Mouse (Mus musculus) heart, embryonic 15.5 days (tissue): ENCODE data around the gene Smox. TPM values are rescaled to one million over a fixed set of nuclear protein-coding genes. Genes with fewer than 3 reads are reported as not detected.

Experiments
- ATAC-seq: fragments of 200-750 bp; cut with Nextera tagmentation; replicated peaks from 2 replicates; pipeline ENCODE4 v1.8.0; 2017; ENCODE audit warnings: low read depth, moderate TSS enrichment; ENCODE audit not compliant: insufficient number of reproducible peaks, insufficient read depth, low FRiP score
- H3K27ac ChIP-seq: fragments of 300-500 bp; sonication (generic); 2 replicates; pipeline ENCODE4 v1.5.1; 2015; ENCODE audit warnings: mild to moderate bottlenecking, inconsistent platforms
- H3K27me3 ChIP-seq: fragments of 300-500 bp; sonication (generic); 2 replicates; pipeline ENCODE4 v1.6.1; 2015; ENCODE audit warnings: inconsistent platforms
- H3K36me3 ChIP-seq: fragments of 300-500 bp; sonication (generic); 2 replicates; pipeline ENCODE4 v1.6.1; 2015; ENCODE audit warnings: mild to moderate bottlenecking, inconsistent platforms
- H3K4me1 ChIP-seq: fragments of 300-500 bp; sonication (generic); replicated peaks from 2 replicates; pipeline ENCODE4 v1.6.1; 2015; ENCODE audit warnings: inconsistent platforms
- H3K4me2 ChIP-seq: fragments of 300-500 bp; sonication (generic); 2 replicates; pipeline ENCODE4 v1.6.1; 2015; ENCODE audit warnings: inconsistent platforms, mild to moderate bottlenecking, moderate library complexity
- H3K4me3 ChIP-seq: fragments of 300-500 bp; sonication (generic); 2 replicates; pipeline ENCODE4 v1.5.1; 2015; ENCODE audit warnings: mild to moderate bottlenecking, inconsistent platforms
- H3K9ac ChIP-seq: fragments of 300-500 bp; sonication (generic); 2 replicates; pipeline ENCODE4 v1.6.1; 2015; ENCODE audit warnings: mild to moderate bottlenecking, inconsistent platforms
- H3K9me3 ChIP-seq: fragments of 300-500 bp; sonication (generic); replicated peaks from 2 replicates; pipeline ENCODE4 v1.6.1; 2016; ENCODE audit warnings: inconsistent platforms
- WGBS: fragments of 180-500 bp; shearing (Covaris S2); methylation state at CpG from one replicate; pipeline ENCODE4 v1.1.7; 2015; ENCODE audit warnings: mixed read lengths; 5-methylcytosine and 5-hydroxymethylcytosine counted together
- polyA plus RNA-seq: library from polyadenylated mRNA; unstranded; fragments of >200 nt; fragmentation: Nextera tagmentation; extraction: Ambion mirVana; gene quantifications from 2 replicates; pipeline ENCODE4 v1.2.1, GENCODE M21; 2015

The Smox gene
- polyA plus RNA-seq, 1 experiment from 2014 or later, result 28.4 TPM

- no peak overlapping the region for H3K9ac ChIP-seq
- H3K27me3 ChIP-seq, result peaks cover 13% of the 10 kb centered on the region
- no peaks in the 10 kb centered on the region for H3K9me3 ChIP-seq
- no peak overlapping the region for H3K4me3 ChIP-seq
- peaks cover 30% of the 10 kb centered on the region for H3K4me1 ChIP-seq
- ATAC-seq, result no peak
- H3K27ac ChIP-seq, result no peak overlapping the region
- H3K36me3 ChIP-seq, result no peaks in the 10 kb centered on the region
- H3K4me2 ChIP-seq, result no peak overlapping the region
- WGBS, result 76% methylated on average over 4 of the region's 4 CpGs
Observed at GRCm38 (mm10) chr2:131541686-131542085, 50.4 kb downstream of the Smox start.

- Histone ChIP-seq H3K4me2 (no peak overlapping the region), H3K4me3 (no peak overlapping the region), H3K27me3 (peaks cover 22% of the 10 kb centered on the region), H3K4me1 (peaks cover 32% of the 10 kb centered on the region), H3K9me3 (no peaks in the 10 kb centered on the region), H3K9ac (no peak overlapping the region), H3K27ac (no peak overlapping the region), H3K36me3 (no peaks in the 10 kb centered on the region)
- no peak for ATAC-seq
- 29% methylated on average over 6 of the region's 6 CpGs for WGBS
Observed at GRCm38 (mm10) chr2:131542531-131542930, 51.2 kb downstream of the Smox start.

DNA sequence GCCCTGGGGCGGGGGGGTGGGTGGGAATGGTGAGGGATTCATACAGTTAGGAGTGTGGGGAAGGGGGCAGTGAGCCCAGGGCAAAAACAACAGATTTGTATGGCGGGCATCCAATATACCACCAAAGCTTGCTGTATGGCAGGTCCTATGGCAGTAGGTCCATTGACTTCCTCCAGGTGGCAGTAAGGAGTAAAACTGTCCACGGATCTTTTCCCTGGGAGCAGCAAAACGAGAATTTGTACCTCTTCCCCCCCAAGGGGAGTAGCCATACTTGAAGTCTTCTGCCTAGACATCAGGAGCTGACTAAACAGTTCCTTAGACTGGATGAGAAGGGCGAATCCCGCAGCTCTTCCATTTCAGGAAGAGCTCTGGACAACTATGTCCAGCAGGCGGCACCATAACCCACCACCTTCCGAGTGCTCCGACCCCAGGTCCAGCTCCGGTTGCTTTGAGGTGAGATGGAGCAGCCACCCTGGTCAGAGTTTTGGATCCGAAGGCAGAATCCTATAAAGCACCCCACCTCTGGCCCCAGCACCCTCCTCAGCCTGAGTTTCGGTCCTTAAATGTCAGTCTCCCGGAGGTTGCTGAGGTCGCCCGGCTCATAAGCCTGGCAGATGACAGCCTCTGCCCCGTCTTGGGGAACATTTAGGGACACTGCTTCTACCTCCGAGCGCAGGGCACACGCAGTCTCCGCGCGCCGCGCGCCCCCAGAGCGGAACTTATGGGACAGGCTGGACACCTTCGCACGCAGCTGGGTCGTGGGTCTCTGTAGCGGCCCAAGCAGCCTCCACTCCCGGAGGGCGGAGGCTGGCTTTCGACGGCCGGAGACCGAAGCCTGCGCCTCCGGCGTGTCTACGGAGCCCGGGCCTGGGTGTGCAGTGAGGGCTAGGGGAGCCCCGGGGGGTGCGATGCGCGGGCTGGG, 54.4 kb downstream of the Smox start:
- peak overlapping the region; percentile 89 for H3K4me2 ChIP-seq
- no peak overlapping the region for H3K27ac ChIP-seq
- H3K9me3 ChIP-seq, result no peaks in the 10 kb centered on the region
- peaks cover 50% of the 10 kb centered on the region for H3K27me3 ChIP-seq
- no peak; the same call in 1 of the 2 replicates for ATAC-seq
- H3K36me3 ChIP-seq, result no peaks in the 10 kb centered on the region
- H3K4me3 ChIP-seq, result peak overlapping the region; percentile 51
- peak overlapping the region; percentile 49 for H3K9ac ChIP-seq
- peaks cover 22% of the 10 kb centered on the region for H3K4me1 ChIP-seq
- WGBS, result 4% methylated on average over 45 of the region's 45 CpGs

- Histone ChIP-seq H3K4me1 (peaks cover 24% of the 10 kb centered on the region), H3K27me3 (peaks cover 55% of the 10 kb centered on the region), H3K4me2 (peak overlapping the region; percentile 89), H3K36me3 (no peaks in the 10 kb centered on the region), H3K9me3 (no peaks in the 10 kb centered on the region), H3K9ac (peak overlapping the region; percentile 49), H3K27ac (no peak overlapping the region), H3K4me3 (peak overlapping the region; percentile 51)
- no peak for ATAC-seq
- 3% methylated on average over 27 of the region's 27 CpGs for WGBS
Observed at GRCm38 (mm10) chr2:131546308-131546700, 55.0 kb downstream of the Smox start.

DNA sequence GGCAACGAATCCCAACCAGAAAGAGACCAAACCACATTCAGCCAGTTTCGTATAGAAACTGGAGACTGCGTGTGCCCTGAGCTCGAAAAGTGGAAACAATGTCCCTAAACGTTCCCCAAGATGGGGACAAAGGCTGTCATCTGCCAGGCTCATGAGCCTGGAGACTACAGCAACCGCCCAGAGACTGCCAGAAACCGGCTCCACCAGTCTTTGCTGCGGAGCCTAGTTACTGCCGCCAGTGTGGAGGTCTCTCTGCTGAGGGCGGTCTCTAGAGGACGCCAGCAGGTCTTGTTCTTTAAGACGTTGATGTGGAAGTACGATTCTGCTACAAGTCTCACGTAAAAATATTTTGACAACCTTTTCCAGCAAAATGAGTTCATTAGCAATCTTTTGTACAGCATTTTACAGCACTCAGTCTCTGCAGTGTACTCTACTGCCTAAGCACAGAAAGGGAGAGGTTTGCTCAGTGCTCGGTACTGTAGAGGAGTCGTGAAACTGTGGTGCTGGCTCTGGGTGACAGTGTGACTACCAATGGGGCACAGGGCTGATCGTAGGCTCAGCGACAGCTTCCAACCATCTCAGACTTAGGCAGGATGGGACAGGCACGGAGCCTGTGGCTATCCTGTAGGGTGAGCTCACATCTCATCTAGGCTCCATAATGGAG, 55.6 kb downstream of the Smox start:
- peaks cover 61% of the 10 kb centered on the region for H3K27me3 ChIP-seq

GRCm38 (mm10) chr2:131548330-131548729, 57.0 kb downstream of the Smox start:
- no peak overlapping the region for H3K9ac ChIP-seq
- WGBS, result 68% methylated on average over 2 of the region's 2 CpGs
- H3K27me3 ChIP-seq, result peaks cover 74% of the 10 kb centered on the region
- no peak for ATAC-seq
- no peak overlapping the region for H3K27ac ChIP-seq
- no peak overlapping the region for H3K4me3 ChIP-seq
- H3K36me3 ChIP-seq, result no peaks in the 10 kb centered on the region
- no peaks in the 10 kb centered on the region for H3K9me3 ChIP-seq
- peaks cover 22% of the 10 kb centered on the region for H3K4me1 ChIP-seq
- no peak overlapping the region for H3K4me2 ChIP-seq

More for the DNA sequence above, 55.6 kb downstream of the Smox start:
- ATAC-seq, result no peak
- Histone ChIP-seq H3K9me3 (no peaks in the 10 kb centered on the region), H3K36me3 (no peaks in the 10 kb centered on the region), H3K27ac (no peak overlapping the region), H3K9ac (no peak overlapping the region), H3K4me2 (peak overlapping the region; percentile 89), H3K4me3 (peak overlapping the region; percentile 51), H3K4me1 (peaks cover 24% of the 10 kb centered on the region)
- WGBS, result 17% methylated on average over 19 of the region's 19 CpGs

GRCm38 (mm10) chr2:131549090-131549489, 57.8 kb downstream of the Smox start:
- no peak for ATAC-seq
- peaks cover 22% of the 10 kb centered on the region for H3K4me1 ChIP-seq
- no peak overlapping the region for H3K4me2 ChIP-seq
- no peak overlapping the region for H3K9ac ChIP-seq
- H3K9me3 ChIP-seq, result no peaks in the 10 kb centered on the region
- WGBS, result 82% methylated on average over 5 of the region's 5 CpGs
- no peak overlapping the region for H3K27ac ChIP-seq
- no peaks in the 10 kb centered on the region for H3K36me3 ChIP-seq
- no peak overlapping the region for H3K4me3 ChIP-seq
- peaks cover 79% of the 10 kb centered on the region for H3K27me3 ChIP-seq

DNA sequence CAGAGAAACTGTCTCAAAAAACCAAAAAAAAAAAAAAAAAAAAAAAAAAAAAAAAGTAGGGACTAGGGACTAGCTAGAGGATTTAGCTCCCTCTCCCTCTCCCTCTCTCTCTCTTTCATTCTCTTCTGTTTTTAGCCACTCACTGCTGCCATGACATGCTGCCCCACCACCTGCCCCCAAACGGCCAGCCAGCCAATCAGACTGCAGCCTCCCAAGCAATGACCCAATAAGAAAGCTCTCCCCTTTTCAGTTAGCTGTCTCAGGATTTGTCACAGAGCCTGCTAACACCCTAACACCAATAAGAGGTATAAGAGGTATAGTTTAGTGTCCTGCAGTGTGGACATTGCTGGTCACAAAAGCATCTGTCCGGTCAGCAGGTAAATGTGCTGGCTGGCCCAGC, 59.2 kb downstream of the Smox start:
- Histone ChIP-seq H3K9ac (no peak overlapping the region), H3K27me3 (peaks cover 85% of the 10 kb centered on the region), H3K4me1 (peaks cover 22% of the 10 kb centered on the region), H3K27ac (no peak overlapping the region), H3K4me2 (no peak overlapping the region), H3K36me3 (no peaks in the 10 kb centered on the region), H3K9me3 (no peaks in the 10 kb centered on the region), H3K4me3 (no peak overlapping the region)
- ATAC-seq, result no peak
- WGBS, result 71% methylated on average over 2 of the region's 2 CpGs

DNA sequence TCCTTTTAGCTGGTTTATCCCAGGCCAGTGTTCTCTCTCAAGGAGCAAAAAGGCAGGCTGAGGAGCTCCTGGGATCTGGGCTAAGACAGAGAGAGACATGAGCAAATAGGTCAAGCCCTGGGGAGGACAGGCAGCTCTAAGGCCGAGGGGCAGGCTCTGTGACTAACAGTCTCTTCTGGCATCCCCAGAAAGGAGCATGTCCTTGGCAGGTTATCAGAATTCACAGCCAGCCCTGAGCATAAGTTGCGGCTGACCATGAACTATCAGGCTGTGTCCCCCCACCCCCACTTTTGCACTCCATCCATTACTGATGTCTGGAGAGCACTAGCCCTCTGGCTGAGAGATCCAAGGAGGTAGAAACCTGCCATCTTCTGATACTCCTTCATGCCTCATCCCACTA, 59.6 kb downstream of the Smox start:
- H3K4me3 ChIP-seq, result no peak overlapping the region
- peaks cover 17% of the 10 kb centered on the region for H3K4me1 ChIP-seq
- no peak for ATAC-seq
- H3K9ac ChIP-seq, result no peak overlapping the region
- WGBS, result 41% methylated on average over 2 of the region's 2 CpGs
- no peaks in the 10 kb centered on the region for H3K36me3 ChIP-seq
- no peak overlapping the region for H3K27ac ChIP-seq
- no peak overlapping the region for H3K4me2 ChIP-seq
- H3K9me3 ChIP-seq, result no peaks in the 10 kb centered on the region
- H3K27me3 ChIP-seq, result peaks cover 82% of the 10 kb centered on the region

DNA sequence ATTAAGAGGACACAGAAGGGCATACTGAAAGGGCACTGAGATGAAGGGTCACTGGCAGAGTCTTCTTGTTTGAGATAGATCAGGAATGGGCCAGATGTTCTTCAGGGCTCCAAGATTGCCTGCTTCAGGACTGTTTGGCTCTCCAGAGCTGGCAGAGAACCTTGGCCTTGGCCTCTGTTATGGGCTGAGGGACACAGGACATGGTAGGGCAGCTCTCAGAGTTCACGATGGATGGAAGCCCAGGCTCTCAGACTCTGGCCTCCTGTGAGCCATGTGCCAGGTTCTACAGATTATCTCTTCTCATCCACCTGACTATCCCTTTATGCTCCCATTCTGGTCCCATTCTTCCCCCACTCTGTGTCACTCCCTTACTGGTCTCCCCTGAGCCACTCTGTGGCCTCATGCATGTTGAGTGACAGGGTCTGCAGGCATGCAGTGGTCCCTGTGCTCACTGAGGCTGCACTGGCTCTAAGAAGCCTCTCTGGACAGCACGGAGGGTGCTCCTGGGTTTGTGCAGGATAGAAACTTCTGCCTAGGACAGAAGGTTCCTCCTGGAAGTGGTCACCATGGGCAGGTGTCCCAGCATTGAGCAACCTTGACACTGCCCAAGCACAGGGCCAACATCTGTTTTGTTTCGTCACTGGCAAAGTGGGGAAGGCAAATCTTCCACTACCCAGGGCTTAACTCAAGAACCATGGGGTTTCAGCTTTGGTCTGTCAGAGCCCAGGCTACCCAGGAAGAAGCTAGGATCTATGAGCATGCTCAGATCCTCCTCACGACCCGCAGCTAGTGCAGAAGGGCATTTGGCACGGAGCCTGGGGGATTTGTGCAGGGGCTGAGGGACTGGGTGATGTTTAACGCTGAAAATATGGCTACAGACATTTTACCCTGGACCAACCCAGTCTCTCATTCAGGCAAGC, 60.7 kb downstream of the Smox start:
- H3K4me1 ChIP-seq, result peaks cover 8% of the 10 kb centered on the region
- no peaks in the 10 kb centered on the region for H3K9me3 ChIP-seq
- H3K9ac ChIP-seq, result no peak overlapping the region
- H3K27ac ChIP-seq, result no peak overlapping the region
- 52% methylated on average over 7 of the region's 7 CpGs for WGBS
- H3K27me3 ChIP-seq, result peaks cover 82% of the 10 kb centered on the region
- H3K4me3 ChIP-seq, result no peak overlapping the region
- no peak overlapping the region for H3K4me2 ChIP-seq
- no peak for ATAC-seq
- H3K36me3 ChIP-seq, result no peaks in the 10 kb centered on the region
